Mouse (Mus musculus): ENCODE measurements around the gene Rrp12. TPM values are rescaled to one million over a fixed set of nuclear protein-coding genes. Genes with fewer than 3 reads are reported as not detected.
A peak's percentile ranks its signal among the peaks of the same experiment; 100 is the strongest.

The Rrp12 gene
- polyA plus RNA-seq, 1 experiment from 2014 or later: 7.9 TPM

- peak overlapping the region; percentile 94 for H3K27ac ChIP-seq
- ATAC-seq (replicated peaks; ENCODE audit: low FRiP score, low read depth): 0 out of 2 replicates have a peak, but pooled peaks have one; percentile 4
- peak overlapping the region; percentile 97 for H3K4me2 ChIP-seq (ENCODE audit: low read length)
- H3K4me3 ChIP-seq (replicated peaks; ENCODE audit: low read depth, low read length): peak overlapping the region; percentile 78
- DNase-seq (ENCODE audit: low spot score): peak; percentile 46
- peak overlapping the region; percentile 86 for H3K9ac ChIP-seq (ENCODE audit: low read depth, low read length)
- H3K36me3 ChIP-seq (ENCODE audit: insufficient read depth, low read length): no peaks in the 10 kb centered on the region
- TF ChIP-seq CTCF (IDR thresholded peaks at IDR 0.05; ENCODE audit: low read depth): peak; percentile 23; the same call in 1 of the 2 replicates
- no peaks in the 10 kb centered on the region for H3K9me3 ChIP-seq (replicated peaks; ENCODE audit: low read length)
- WGBS: 12% methylated on average over 21 of the region's 21 CpGs
- H3K27me3 ChIP-seq (ENCODE audit: insufficient read depth, low read length): no peaks in the 10 kb centered on the region
- H3K4me1 ChIP-seq (replicated peaks; ENCODE audit: insufficient read depth, low read length): peaks cover 19% of the 10 kb centered on the region
Measured at GRCm38 (mm10) chr19:41846366-41847090, 49.4 kb downstream of the Rrp12 start.

GRCm38 (mm10) chr19:41844345-41844744 lies 51.6 kb downstream of the Rrp12 start:
- Histone ChIP-seq H3K9ac (ENCODE audit: low read depth, low read length) (no peak overlapping the region), H3K4me3 (replicated peaks; ENCODE audit: low read depth, low read length) (no peak overlapping the region), H3K27ac (no peak overlapping the region), H3K36me3 (ENCODE audit: insufficient read depth, low read length) (no peaks in the 10 kb centered on the region), H3K27me3 (ENCODE audit: insufficient read depth, low read length) (no peaks in the 10 kb centered on the region), H3K4me1 (replicated peaks; ENCODE audit: insufficient read depth, low read length) (0 out of 2 replicates have a peak, but pooled peaks cover 5% of the 10 kb centered on the region), H3K4me2 (ENCODE audit: low read length) (no peak overlapping the region), H3K9me3 (replicated peaks; ENCODE audit: low read length) (no peaks in the 10 kb centered on the region)
- no peak for DNase-seq (ENCODE audit: low spot score)
- WGBS: 87% methylated on average over 6 of the region's 6 CpGs
- TF ChIP-seq CTCF (IDR thresholded peaks at IDR 0.05; ENCODE audit: low read depth): peak; percentile 26; the same call in 1 of the 2 replicates
- ATAC-seq (replicated peaks; ENCODE audit: low FRiP score, low read depth): no peak

- no peak for DNase-seq (ENCODE audit: low spot score)
- Histone ChIP-seq H3K27ac (no peak overlapping the region), H3K27me3 (ENCODE audit: insufficient read depth, low read length) (no peaks in the 10 kb centered on the region), H3K4me3 (replicated peaks; ENCODE audit: low read depth, low read length) (no peak overlapping the region), H3K9me3 (replicated peaks; ENCODE audit: low read length) (no peaks in the 10 kb centered on the region), H3K36me3 (ENCODE audit: insufficient read depth, low read length) (no peaks in the 10 kb centered on the region), H3K4me2 (ENCODE audit: low read length) (no peak overlapping the region), H3K4me1 (replicated peaks; ENCODE audit: insufficient read depth, low read length) (0 out of 2 replicates have a peak, but pooled peaks cover 5% of the 10 kb centered on the region), H3K9ac (ENCODE audit: low read depth, low read length) (no peak overlapping the region)
- no peak for TF ChIP-seq CTCF (IDR thresholded peaks at IDR 0.05; ENCODE audit: low read depth)
- 76% methylated on average over 4 of the region's 4 CpGs for WGBS
- no peak for ATAC-seq (replicated peaks; ENCODE audit: low FRiP score, low read depth)
Measured at GRCm38 (mm10) chr19:41842706-41843105, 53.3 kb downstream of the Rrp12 start.

GRCm38 (mm10) chr19:41842196-41842595 lies 53.8 kb downstream of the Rrp12 start:
- H3K9ac ChIP-seq (ENCODE audit: low read depth, low read length): no peak overlapping the region
- no peak overlapping the region for H3K4me3 ChIP-seq (replicated peaks; ENCODE audit: low read depth, low read length)
- H3K27me3 ChIP-seq (ENCODE audit: insufficient read depth, low read length): no peaks in the 10 kb centered on the region
- DNase-seq (ENCODE audit: low spot score) (no peak), ATAC-seq (replicated peaks; ENCODE audit: low FRiP score, low read depth) (no peak)
- H3K9me3 ChIP-seq (replicated peaks; ENCODE audit: low read length): no peaks in the 10 kb centered on the region
- H3K4me1 ChIP-seq (replicated peaks; ENCODE audit: insufficient read depth, low read length): 0 out of 2 replicates have a peak, but pooled peaks cover 5% of the 10 kb centered on the region
- 80% methylated on average over 4 of the region's 4 CpGs for WGBS
- TF ChIP-seq CTCF (IDR thresholded peaks at IDR 0.05; ENCODE audit: low read depth): no peak
- no peaks in the 10 kb centered on the region for H3K36me3 ChIP-seq (ENCODE audit: insufficient read depth, low read length)
- no peak overlapping the region for H3K4me2 ChIP-seq (ENCODE audit: low read length)
- H3K27ac ChIP-seq: no peak overlapping the region

- H3K27me3 ChIP-seq (ENCODE audit: insufficient read depth, low read length): no peaks in the 10 kb centered on the region
- H3K36me3 ChIP-seq (ENCODE audit: insufficient read depth, low read length): no peaks in the 10 kb centered on the region
- no peak overlapping the region for H3K4me3 ChIP-seq (replicated peaks; ENCODE audit: low read depth, low read length)
- H3K4me2 ChIP-seq (ENCODE audit: low read length): no peak overlapping the region
- no peak for TF ChIP-seq CTCF (IDR thresholded peaks at IDR 0.05; ENCODE audit: low read depth)
- 70% methylated on average over 7 of the region's 7 CpGs for WGBS
- no peaks in the 10 kb centered on the region for H3K4me1 ChIP-seq (replicated peaks; ENCODE audit: insufficient read depth, low read length)
- H3K9me3 ChIP-seq (replicated peaks; ENCODE audit: low read length): no peaks in the 10 kb centered on the region
- no peak for DNase-seq (ENCODE audit: low spot score)
- no peak overlapping the region for H3K27ac ChIP-seq
- no peak overlapping the region for H3K9ac ChIP-seq (ENCODE audit: low read depth, low read length)
- no peak for ATAC-seq (replicated peaks; ENCODE audit: low FRiP score, low read depth)
Measured at GRCm38 (mm10) chr19:41841105-41841750, 54.7 kb downstream of the Rrp12 start.

- no peak for ATAC-seq (replicated peaks; ENCODE audit: low FRiP score, low read depth)
- no peak for TF ChIP-seq CTCF (IDR thresholded peaks at IDR 0.05; ENCODE audit: low read depth)
Measured at GRCm38 (mm10) chr19:41839685-41840084, 56.3 kb downstream of the Rrp12 start.

More at GRCm38 (mm10) chr19:41839685-41840084, 56.3 kb downstream of the Rrp12 start:
- Histone ChIP-seq H3K9ac (ENCODE audit: low read depth, low read length) (no peak overlapping the region), H3K4me1 (replicated peaks; ENCODE audit: insufficient read depth, low read length) (no peaks in the 10 kb centered on the region), H3K9me3 (replicated peaks; ENCODE audit: low read length) (no peaks in the 10 kb centered on the region), H3K27ac (no peak overlapping the region), H3K4me3 (replicated peaks; ENCODE audit: low read depth, low read length) (no peak overlapping the region), H3K36me3 (ENCODE audit: insufficient read depth, low read length) (no peaks in the 10 kb centered on the region), H3K4me2 (ENCODE audit: low read length) (no peak overlapping the region), H3K27me3 (ENCODE audit: insufficient read depth, low read length) (no peaks in the 10 kb centered on the region)
- no peak for DNase-seq (ENCODE audit: low spot score)
- 94% methylated on average over 3 of the region's 3 CpGs for WGBS
